Mouse (Mus musculus) liver, embryonic 14.5 days (tissue): Measurements from ENCODE around the gene Faap100. TPM values are rescaled to one million over a fixed set of nuclear protein-coding genes. Genes with fewer than 3 reads are reported as not detected.
"Not testable (repeated sequence)": the region's sequence is repeated elsewhere in the genome, so short reads cannot be mapped to it uniquely, and the experiment has no call there.

Source experiments
- ATAC-seq: fragments of 200-750 bp; cut with Nextera tagmentation; 2 replicates; pipeline ENCODE4 v1.8.0; 2017; ENCODE audit warnings: moderate number of reproducible peaks, mild to moderate bottlenecking, moderate library complexity; ENCODE audit not compliant: insufficient read depth
- DNase-seq, 3 experiments: peaks; one replicate each; pipeline ENCODE4 v3.0.0-alpha.2; 2012 to 2013; ENCODE audit warnings: low read depth in 3 of 3, low spot score in 3 of 3
- H3K27ac ChIP-seq: fragments of 300-500 bp; sonication (generic); 2 replicates; pipeline ENCODE4 v1.5.1; 2014; ENCODE audit warnings: moderate library complexity, mild to moderate bottlenecking, control low read depth, inconsistent platforms
- H3K27me3 ChIP-seq: fragments of 300-500 bp; sonication (generic); 2 replicates; pipeline ENCODE4 v1.6.1; 2014; ENCODE audit warnings: mild to moderate bottlenecking, low read length, moderate library complexity; ENCODE audit not compliant: control insufficient read depth, insufficient read depth
- H3K36me3 ChIP-seq: fragments of 300-500 bp; sonication (generic); replicated peaks from 2 replicates; pipeline ENCODE4 v1.6.1; 2014; ENCODE audit warnings: low read depth; ENCODE audit not compliant: control insufficient read depth, insufficient read depth
- H3K4me1 ChIP-seq, 2 experiments: fragments of 200-500 bp in 1 of 2; fragments of 300-500 bp in 1 of 2; sonication (generic) in 1 of 2; replicated peaks; 2 replicates each; pipeline ENCODE4 v1.6.1; 2012 to 2014; ENCODE audit warnings: antibody characterized with exemption in 1 of 2, inconsistent platforms in 1 of 2, low read length in 1 of 2; ENCODE audit not compliant: control insufficient read depth in 2 of 2, insufficient read depth in 2 of 2
- H3K4me2 ChIP-seq: fragments of 300-500 bp; sonication (generic); 2 replicates; pipeline ENCODE4 v1.6.1; 2014; ENCODE audit warnings: low read depth, mild to moderate bottlenecking, control low read depth, moderate library complexity
- H3K4me3 ChIP-seq, 2 experiments: fragments of 200-500 bp in 1 of 2; fragments of 300-500 bp in 1 of 2; sonication (generic) in 1 of 2; 2 replicates each; pipeline ENCODE4 v1.5.1; 2012 to 2014; ENCODE audit warnings: low read depth in 2 of 2, low read length in 2 of 2, mild to moderate bottlenecking in 2 of 2, control low read depth in 1 of 2, inconsistent platforms in 1 of 2, moderate library complexity in 1 of 2; ENCODE audit not compliant: insufficient read depth in 1 of 2
- H3K9ac ChIP-seq: fragments of 300-500 bp; sonication (generic); replicated peaks from 2 replicates; pipeline ENCODE4 v1.6.1; 2014; ENCODE audit warnings: mild to moderate bottlenecking, control low read depth, moderate library complexity
- H3K9me3 ChIP-seq: fragments of 300-500 bp; sonication (generic); 2 replicates; pipeline ENCODE4 v1.6.1; 2016; ENCODE audit warnings: low read length, mixed read lengths; ENCODE audit not compliant: control insufficient read depth
- CTCF ChIP-seq: IDR thresholded peaks from 2 replicates; pipeline ENCODE4 v1.5.1; 2016; ENCODE audit warnings: antibody characterized with exemption, low read depth, control low read depth
- EP300 ChIP-seq: IDR thresholded peaks from 2 replicates; pipeline ENCODE4 v1.6.1; 2016; ENCODE audit warnings: antibody characterized with exemption, low read depth
- WGBS: fragments of 180-500 bp; shearing (Covaris S2); extraction: QIAGEN DNeasy Blood & Tissue Kit; methylation state at CpG from one replicate; pipeline ENCODE4 v1.1.7; 2014; ENCODE audit not compliant: insufficient replicate concordance; 5-methylcytosine and 5-hydroxymethylcytosine counted together
- polyA plus RNA-seq, 2 experiments: library from polyadenylated mRNA; depleted of rRNA in 1 of 2; stranded (reverse) in 1 of 2; unstranded in 1 of 2; fragments of >200 nt; fragmentation: Nextera tagmentation in 1 of 2; extraction: Ambion mirVana in 1 of 2; gene quantifications; 2 replicates each; pipeline versions ENCODE4 v1.2.1 to v1.2.3; 2012 to 2014

Gene Faap100
- polyA plus RNA-seq, 2 experiments = 4.5 to 6.3 TPM

GRCm38 (mm10) chr11:120347301-120347700 is 31.3 kb downstream of the Faap100 start:
- no peak for DNase-seq
- ATAC-seq = no peak
- no peaks in the 10 kb centered on the region for H3K9me3 ChIP-seq
- H3K36me3 ChIP-seq = peaks cover 14% of the 10 kb centered on the region
- 8% methylated on average over 10 of the region's 10 CpGs for WGBS
- H3K4me3 ChIP-seq = peak overlapping the region; percentile 75 to 99
- peak overlapping the region; percentile 100 for H3K9ac ChIP-seq
- TF ChIP-seq CTCF = no peak
- no peak for TF ChIP-seq EP300
- peaks cover 11 to 25% of the 10 kb centered on the region in 2 experiments for H3K4me1 ChIP-seq
- peak overlapping the region; percentile 100 for H3K4me2 ChIP-seq
- H3K27ac ChIP-seq = no peak overlapping the region
- peaks cover 17% of the 10 kb centered on the region for H3K27me3 ChIP-seq

- WGBS = 73% methylated on average over 10 of the region's 13 CpGs
- H3K27ac ChIP-seq, ATAC-seq, DNase-seq, H3K9ac ChIP-seq, H3K9me3 ChIP-seq: not testable (repeated sequence)
- Histone ChIP-seq H3K4me2 (peak overlapping the region; percentile 49), H3K4me3 (peak overlapping the region; percentile 34 to 55), H3K27me3 (peaks cover 17% of the 10 kb centered on the region), H3K36me3 (peaks cover 14% of the 10 kb centered on the region), H3K4me1 (peaks cover 11 to 23% of the 10 kb centered on the region in 2 experiments)
These were observed 32.1 kb downstream of the Faap100 start for GRCm38 (mm10) chr11:120346383-120347034.

GRCm38 (mm10) chr11:120345067-120345681 is 33.4 kb downstream of the Faap100 start:
- no peak overlapping the region for H3K4me2 ChIP-seq

GRCm38 (mm10) chr11:120344310-120344920 is 34.1 kb downstream of the Faap100 start:
- H3K9me3 ChIP-seq = no peaks in the 10 kb centered on the region
- no peak overlapping the region for H3K9ac ChIP-seq
- H3K4me3 ChIP-seq = no peak overlapping the region
- H3K4me2 ChIP-seq = no peak overlapping the region
- H3K27me3 ChIP-seq = peaks cover 5% of the 10 kb centered on the region
- DNase-seq (no peak), ATAC-seq (no peak)
- WGBS = 56% methylated on average over 5 of the region's 5 CpGs
- no peak for TF ChIP-seq CTCF
- TF ChIP-seq EP300 = no peak
- no peak overlapping the region for H3K27ac ChIP-seq
- H3K4me1 ChIP-seq = peaks cover 4 to 17% of the 10 kb centered on the region in 2 experiments
- peaks cover 14% of the 10 kb centered on the region for H3K36me3 ChIP-seq

More at GRCm38 (mm10) chr11:120345067-120345681, 33.4 kb downstream of the Faap100 start:
- Histone ChIP-seq H3K4me3 (peak overlapping the region in 1 of 2 experiments; percentile 8; a peak in 1 of 4 replicates), H3K27ac (peak overlapping the region; percentile 16; the same call in 1 of the 2 replicates), H3K4me1 (peaks cover 7 to 15% of the 10 kb centered on the region in 2 experiments), H3K27me3 (peaks cover 12% of the 10 kb centered on the region), H3K9ac (no peak overlapping the region), H3K9me3 (no peaks in the 10 kb centered on the region), H3K36me3 (peaks cover 14% of the 10 kb centered on the region)
- WGBS = 38% methylated on average over 1 of the region's 1 CpGs
- no peak for ATAC-seq
- no peak for TF ChIP-seq EP300
- no peak for TF ChIP-seq CTCF
- DNase-seq = no peak
